Mouse (Mus musculus) heart, adult 2 months (tissue): Measurements from ENCODE around the gene Nisch.

Experiments used
- EP300 ChIP-seq: fragments of 200-500 bp; IDR thresholded peaks from 2 replicates; pipeline ENCODE4 v1.6.1; 2011; ENCODE audit warnings: low read depth, low read length, control low read depth; ENCODE audit not compliant: insufficient read depth
- POLR2A ChIP-seq: fragments of 200-500 bp; IDR thresholded peaks from 2 replicates; pipeline ENCODE4 v1.6.1; 2011; ENCODE audit warnings: mild to moderate bottlenecking, low read depth, low read length, control low read depth; ENCODE audit not compliant: insufficient read depth

DNA sequence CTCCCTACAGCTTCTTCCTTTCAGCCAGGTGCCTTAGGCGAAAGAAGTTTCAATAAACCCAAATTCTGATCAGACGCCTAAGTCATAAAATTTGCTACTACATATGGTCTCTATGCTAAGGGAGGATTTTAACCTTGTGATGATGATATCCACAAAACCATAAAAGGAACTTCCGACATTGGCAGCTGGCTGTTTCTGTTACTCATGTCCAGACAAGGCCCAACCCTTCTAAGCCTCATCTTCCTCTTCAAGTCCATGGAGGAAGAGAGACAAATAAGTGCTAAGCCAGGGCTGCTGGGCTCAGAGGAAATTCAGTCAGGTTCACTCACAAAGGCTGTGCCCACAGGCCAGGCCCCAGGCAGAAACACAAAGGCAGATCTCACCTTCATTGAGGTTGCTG is 27.4 kb downstream of the Nisch start:
- TF ChIP-seq POLR2A (no peak), EP300 (no peak)
